Mouse (Mus musculus): Measurements from ENCODE around the gene Kdm5c.
A peak's percentile ranks its signal among the peaks of the same experiment; 100 is the strongest.
"Not testable (repeated sequence)": the region's sequence is repeated elsewhere in the genome, so short reads cannot be mapped to it uniquely, and the experiment has no call there.

The Kdm5c gene

GRCm38 (mm10) chrX:152284746-152285145 is 51.9 kb downstream of the Kdm5c start:
- no peak for DNase-seq (ENCODE audit: low read depth, low spot score)

DNA sequence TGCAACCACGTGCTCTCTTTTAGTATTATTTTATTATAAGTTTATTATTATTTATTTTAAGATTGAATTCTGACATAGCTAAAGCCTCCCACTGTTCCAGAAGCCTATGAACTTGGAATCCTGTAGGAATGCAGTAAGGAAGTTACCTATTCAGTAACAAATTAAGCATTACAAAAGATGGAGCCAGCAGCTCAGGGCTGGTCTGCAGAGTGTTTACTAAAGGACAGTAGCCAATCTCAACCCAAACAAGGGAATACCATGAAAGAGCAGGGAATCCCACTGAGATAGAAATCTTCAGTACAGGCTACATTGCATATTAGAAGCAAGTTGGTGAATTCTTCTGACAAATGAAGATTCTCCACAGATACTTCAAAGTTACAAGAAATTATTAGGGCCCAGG is 54.2 kb downstream of the Kdm5c start:
- DNase-seq (ENCODE audit: low read depth, low spot score): not testable (repeated sequence)

- no peak for DNase-seq (ENCODE audit: low read depth, low spot score)
Observed at GRCm38 (mm10) chrX:152306224-152306623, 73.4 kb downstream of the Kdm5c start.

DNA sequence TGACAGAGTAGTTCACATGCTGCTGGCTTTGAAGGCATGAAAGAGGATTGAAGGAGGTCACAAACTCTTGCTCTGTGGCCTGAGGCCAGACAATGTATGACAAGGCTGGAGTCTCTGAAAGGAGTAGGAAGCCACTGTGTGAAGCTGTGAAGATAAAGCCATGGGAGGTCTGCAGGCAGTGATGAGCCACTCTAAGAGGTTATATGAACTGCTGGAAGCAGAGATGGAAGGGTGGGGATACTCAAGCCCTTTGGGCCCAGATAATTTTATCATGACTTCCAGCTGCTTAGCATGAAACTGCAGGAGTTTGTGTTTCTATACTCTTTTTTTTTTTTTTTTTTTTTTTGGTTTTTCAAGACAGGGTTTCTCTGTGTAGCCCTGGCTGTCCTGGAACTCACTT is 74.6 kb downstream of the Kdm5c start:
- DNase-seq (ENCODE audit: low read depth, low spot score): no peak

DNA sequence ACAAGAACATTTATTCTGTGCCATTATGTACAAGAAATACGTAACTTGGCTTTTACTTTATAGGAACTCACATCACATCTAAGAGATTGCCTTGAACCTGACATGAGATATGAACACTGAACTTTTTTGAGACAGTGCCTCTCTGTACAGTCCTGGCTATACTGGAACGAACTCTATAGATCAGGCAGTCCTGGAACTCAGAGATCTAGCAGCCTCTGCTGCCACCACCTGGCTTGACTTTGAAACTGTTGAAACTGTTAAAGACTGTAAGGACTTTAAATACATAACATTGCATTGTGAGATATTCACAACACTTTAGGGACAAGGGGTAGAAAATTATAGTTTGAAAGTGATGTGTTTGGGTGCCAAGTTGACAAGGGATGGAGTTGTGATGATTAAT is 75.1 kb downstream of the Kdm5c start:
- DNase-seq (ENCODE audit: low read depth, low spot score): peak; percentile 9

DNA sequence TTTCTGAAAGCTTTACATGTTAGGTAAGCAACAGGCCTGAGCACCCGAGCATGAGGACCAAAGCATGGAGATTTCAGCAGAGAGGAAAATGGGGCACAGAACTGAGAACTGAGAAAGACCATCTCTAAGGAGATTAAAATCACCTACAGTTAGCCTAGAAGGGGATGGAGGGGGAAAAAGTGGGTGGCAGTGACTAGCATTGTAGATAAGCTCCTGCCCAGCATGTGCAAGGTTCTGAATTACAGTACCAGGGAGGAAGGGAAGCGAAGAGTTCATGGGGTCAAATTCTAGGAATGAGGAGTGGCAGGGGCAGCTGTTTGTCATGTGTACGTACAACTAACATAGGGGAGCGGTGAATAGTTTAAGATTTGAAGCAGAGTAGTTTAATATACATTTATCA is 87.7 kb downstream of the Kdm5c start:
- DNase-seq (ENCODE audit: low read depth, low spot score): no peak

GRCm38 (mm10) chrX:152322776-152323175 is 90.0 kb downstream of the Kdm5c start:
- DNase-seq (ENCODE audit: low read depth, low spot score): no peak

DNA sequence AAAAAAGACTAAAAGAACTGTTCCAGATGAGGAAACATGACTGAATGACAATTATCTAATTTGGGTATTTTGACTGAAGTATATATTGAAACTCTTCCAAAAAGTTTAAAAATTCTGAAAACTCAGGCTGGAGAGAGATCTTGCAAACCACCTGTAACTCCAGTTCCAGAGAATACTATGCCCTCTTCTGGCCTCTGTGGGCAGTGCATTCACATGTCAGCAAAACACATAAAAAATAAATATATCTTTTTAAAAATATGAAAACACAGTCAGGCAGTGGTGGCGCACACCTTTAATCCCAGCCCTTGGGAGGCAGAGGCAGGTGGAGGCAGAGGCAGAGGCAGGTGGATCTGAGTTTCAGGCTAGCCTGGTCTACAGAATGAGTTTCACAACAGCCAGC is 90.8 kb downstream of the Kdm5c start:
- peak; percentile 22 for DNase-seq (ENCODE audit: low read depth, low spot score)

Data from CD4-positive helper T cell, adult 2 months (primary cell).